Mouse (Mus musculus) forebrain, embryonic 15.5 days (tissue): ENCODE results near the gene Sulf2. TPM values are rescaled to one million over a fixed set of nuclear protein-coding genes. Genes with fewer than 3 reads are reported as not detected.
"Not testable (repeated sequence)": the region's sequence is repeated elsewhere in the genome, so short reads cannot be mapped to it uniquely, and the experiment has no call there.

ENCODE experiments used
- ATAC-seq: fragments of 200-750 bp; cut with Nextera tagmentation; replicated peaks from 2 replicates; pipeline ENCODE4 v1.8.0; 2017; ENCODE audit warnings: mild to moderate bottlenecking, moderate TSS enrichment, moderate library complexity
- H3K27ac ChIP-seq: fragments of 300-500 bp; sonication (generic); replicated peaks from 2 replicates; pipeline ENCODE4 v1.5.1; 2015; ENCODE audit warnings: mild to moderate bottlenecking, inconsistent platforms
- H3K27me3 ChIP-seq: fragments of 300-500 bp; sonication (generic); 2 replicates; pipeline ENCODE4 v1.6.1; 2015; ENCODE audit warnings: inconsistent platforms
- H3K36me3 ChIP-seq: fragments of 300-500 bp; sonication (generic); 2 replicates; pipeline ENCODE4 v1.6.1; 2015; ENCODE audit warnings: mild to moderate bottlenecking, inconsistent platforms
- H3K4me1 ChIP-seq: fragments of 300-500 bp; sonication (generic); 2 replicates; pipeline ENCODE4 v1.6.1; 2015; ENCODE audit warnings: inconsistent platforms
- H3K4me2 ChIP-seq: fragments of 300-500 bp; sonication (generic); replicated peaks from 2 replicates; pipeline ENCODE4 v1.6.1; 2015; ENCODE audit warnings: mild to moderate bottlenecking, inconsistent platforms
- H3K4me3 ChIP-seq: fragments of 300-500 bp; sonication (generic); 2 replicates; pipeline ENCODE4 v1.5.1; 2015; ENCODE audit warnings: mild to moderate bottlenecking, inconsistent platforms
- H3K9ac ChIP-seq: fragments of 300-500 bp; sonication (generic); replicated peaks from 2 replicates; pipeline ENCODE4 v1.6.1; 2015; ENCODE audit warnings: mild to moderate bottlenecking, inconsistent platforms
- H3K9me3 ChIP-seq: fragments of 300-500 bp; sonication (generic); 2 replicates; pipeline ENCODE4 v1.6.1; 2016; ENCODE audit warnings: inconsistent platforms
- WGBS: fragments of 180-500 bp; shearing (Covaris S2); methylation state at CpG from one replicate; pipeline ENCODE4 v1.1.7; 2015; ENCODE audit warnings: mixed read lengths; 5-methylcytosine and 5-hydroxymethylcytosine counted together
- polyA plus RNA-seq: library from polyadenylated mRNA; unstranded; fragments of >200 nt; fragmentation: Nextera tagmentation; extraction: Ambion mirVana; gene quantifications from 2 replicates; pipeline ENCODE4 v1.2.1, GENCODE M21; 2015

Sulf2 gene
- polyA plus RNA-seq, 1 experiment from 2014 or later: 36.0 TPM

DNA sequence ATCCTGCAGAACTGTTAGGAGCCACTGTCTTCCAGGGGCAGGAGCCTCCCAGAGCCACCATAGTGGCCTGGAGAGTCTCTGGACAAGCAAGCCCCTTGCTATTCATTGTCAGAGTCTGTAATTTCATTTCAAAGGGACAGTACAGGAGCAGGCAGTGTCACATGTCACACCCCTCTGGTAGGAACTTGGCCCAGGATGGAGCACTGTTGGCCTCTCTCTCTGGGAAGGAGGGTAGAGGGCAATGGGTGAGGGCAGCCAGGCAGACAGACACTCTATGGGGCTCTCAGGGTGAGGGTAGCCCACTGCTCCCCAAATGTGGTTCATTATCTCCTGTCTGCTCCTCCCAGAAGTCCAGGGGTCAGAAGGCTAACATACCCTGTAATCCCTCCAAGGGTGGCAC lies 63.9 kb downstream of the Sulf2 start:
- H3K9me3 ChIP-seq: no peaks in the 10 kb centered on the region
- H3K27ac ChIP-seq: no peak overlapping the region
- H3K36me3 ChIP-seq: no peaks in the 10 kb centered on the region
- no peak for ATAC-seq
- H3K4me3 ChIP-seq: no peak overlapping the region
- H3K9ac ChIP-seq: no peak overlapping the region
- no peaks in the 10 kb centered on the region for H3K4me1 ChIP-seq
- H3K27me3 ChIP-seq: no peaks in the 10 kb centered on the region
- no peak overlapping the region for H3K4me2 ChIP-seq

DNA sequence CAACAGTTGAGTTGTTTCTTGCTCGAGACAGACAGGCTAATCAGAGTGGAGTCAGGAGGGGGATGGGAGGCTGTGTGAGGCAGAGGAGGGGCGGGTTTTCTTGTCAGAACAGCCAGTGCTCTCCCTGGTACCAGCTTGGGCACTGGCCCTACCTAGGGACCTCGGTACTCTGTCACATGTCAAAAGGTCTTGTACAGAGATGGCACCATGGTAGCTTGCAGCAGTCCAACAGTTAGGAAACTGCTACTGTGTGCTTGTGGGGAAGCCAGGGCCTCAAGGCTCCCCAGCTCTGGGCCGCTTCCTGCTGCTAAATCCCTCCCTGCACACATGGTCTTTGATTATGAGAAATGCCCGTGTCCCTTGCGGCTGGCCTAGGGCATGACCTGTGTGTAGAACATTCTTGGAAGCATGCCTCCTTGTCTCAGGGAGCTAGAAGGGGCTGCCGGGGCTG lies 65.3 kb downstream of the Sulf2 start:
- no peak overlapping the region for H3K9ac ChIP-seq
- H3K4me3 ChIP-seq: no peak overlapping the region
- H3K9me3 ChIP-seq: no peaks in the 10 kb centered on the region
- no peak overlapping the region for H3K27ac ChIP-seq
- 53% methylated on average over 7 of the region's 7 CpGs for WGBS
- H3K27me3 ChIP-seq: no peaks in the 10 kb centered on the region
- no peaks in the 10 kb centered on the region for H3K4me1 ChIP-seq
- no peak overlapping the region for H3K4me2 ChIP-seq
- no peak for ATAC-seq
- no peaks in the 10 kb centered on the region for H3K36me3 ChIP-seq

DNA sequence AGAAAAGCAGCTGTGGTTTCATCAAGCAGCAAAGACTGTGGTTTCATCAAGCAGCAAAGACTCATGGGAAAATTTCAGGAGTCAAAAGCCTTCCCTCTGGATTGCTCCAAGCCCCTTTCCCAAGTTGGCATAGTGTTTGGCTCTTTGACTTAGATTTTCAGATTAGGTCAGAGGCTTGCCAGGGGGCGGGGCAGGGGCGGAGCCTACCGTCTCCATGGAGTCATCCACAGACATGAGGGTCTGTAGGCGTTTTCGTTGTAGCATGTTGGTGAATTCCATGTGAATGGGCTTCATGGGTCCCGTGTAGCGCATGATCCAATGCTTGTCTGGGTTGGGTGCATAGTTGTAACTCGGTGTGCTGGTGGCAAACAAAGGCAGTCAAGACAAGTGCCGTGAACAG lies 66.5 kb downstream of the Sulf2 start:
- Histone ChIP-seq H3K9me3 (no peaks in the 10 kb centered on the region), H3K4me3 (no peak overlapping the region), H3K27ac (no peak overlapping the region), H3K36me3 (no peaks in the 10 kb centered on the region), H3K27me3 (no peaks in the 10 kb centered on the region), H3K4me1 (no peaks in the 10 kb centered on the region), H3K4me2 (no peak overlapping the region), H3K9ac (no peak overlapping the region)
- WGBS: 85% methylated on average over 9 of the region's 9 CpGs
- no peak for ATAC-seq

DNA sequence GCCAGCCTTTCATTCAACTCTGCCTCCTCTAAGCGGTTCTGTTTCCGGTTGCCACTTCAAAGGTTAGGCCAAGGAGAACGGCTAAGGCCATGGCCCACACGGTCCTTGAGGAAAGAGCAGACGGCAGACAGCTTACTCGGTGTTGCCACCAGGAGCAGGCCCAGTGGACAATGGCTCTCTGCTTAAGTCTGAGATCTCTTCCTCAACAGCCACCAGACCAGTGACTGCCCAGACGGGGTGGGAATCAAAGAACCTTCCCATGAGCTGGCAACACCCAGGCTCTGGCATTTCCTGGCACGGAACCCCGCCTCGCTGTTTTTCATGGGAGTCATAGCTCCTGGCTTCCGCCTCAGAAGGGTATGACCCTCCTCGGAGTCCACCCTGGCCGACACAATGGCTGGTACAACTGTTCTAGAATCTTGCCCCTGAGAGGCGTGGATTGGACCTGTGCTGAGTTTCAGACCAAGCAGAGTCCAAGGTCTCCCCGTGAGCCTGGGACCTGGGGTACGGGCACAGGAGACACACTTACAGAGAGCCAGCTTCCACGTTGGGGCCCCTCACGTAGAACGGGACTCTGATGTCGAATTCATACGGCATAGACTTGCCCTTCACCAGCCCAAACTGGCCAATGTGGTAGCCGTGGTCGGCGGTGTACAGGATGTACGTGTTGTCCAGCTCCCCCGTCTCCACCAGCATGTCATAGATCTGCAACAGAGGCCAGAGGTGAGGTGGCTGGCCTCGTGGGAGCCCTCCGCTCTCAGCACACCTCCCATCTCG lies 68.8 kb downstream of the Sulf2 start:
- 88% methylated on average over 29 of the region's 29 CpGs for WGBS
- Histone ChIP-seq H3K4me2 (no peak overlapping the region), H3K27ac (no peak overlapping the region), H3K36me3 (no peaks in the 10 kb centered on the region), H3K4me3 (no peak overlapping the region), H3K27me3 (no peaks in the 10 kb centered on the region), H3K9ac (no peak overlapping the region), H3K4me1 (no peaks in the 10 kb centered on the region), H3K9me3 (no peaks in the 10 kb centered on the region)
- ATAC-seq: no peak

DNA sequence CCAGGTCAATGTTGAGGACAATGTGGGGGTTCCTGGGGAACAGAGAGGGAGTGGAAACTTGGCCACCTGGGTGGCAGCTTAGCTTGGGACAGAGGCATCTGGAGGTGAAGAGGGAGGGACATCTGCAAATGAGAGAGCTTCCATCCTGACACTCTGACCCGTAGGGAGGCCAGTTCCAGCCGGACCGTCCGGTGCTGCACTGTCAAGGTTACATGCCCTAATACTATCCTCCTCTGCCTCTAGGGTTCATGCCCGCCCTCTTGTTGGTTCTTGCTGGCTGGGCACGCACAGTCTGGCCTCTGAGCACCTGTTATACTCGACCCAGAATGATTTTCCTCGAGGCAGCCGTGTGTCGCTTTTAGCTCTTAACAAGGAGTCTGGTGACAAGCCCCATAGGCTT lies 69.7 kb downstream of the Sulf2 start:
- Histone ChIP-seq H3K9me3 (no peaks in the 10 kb centered on the region), H3K9ac (no peak overlapping the region), H3K27ac (no peak overlapping the region), H3K4me2 (no peak overlapping the region), H3K4me1 (no peaks in the 10 kb centered on the region), H3K36me3 (no peaks in the 10 kb centered on the region), H3K27me3 (no peaks in the 10 kb centered on the region), H3K4me3 (no peak overlapping the region)
- ATAC-seq: no peak
- 91% methylated on average over 10 of the region's 10 CpGs for WGBS

DNA sequence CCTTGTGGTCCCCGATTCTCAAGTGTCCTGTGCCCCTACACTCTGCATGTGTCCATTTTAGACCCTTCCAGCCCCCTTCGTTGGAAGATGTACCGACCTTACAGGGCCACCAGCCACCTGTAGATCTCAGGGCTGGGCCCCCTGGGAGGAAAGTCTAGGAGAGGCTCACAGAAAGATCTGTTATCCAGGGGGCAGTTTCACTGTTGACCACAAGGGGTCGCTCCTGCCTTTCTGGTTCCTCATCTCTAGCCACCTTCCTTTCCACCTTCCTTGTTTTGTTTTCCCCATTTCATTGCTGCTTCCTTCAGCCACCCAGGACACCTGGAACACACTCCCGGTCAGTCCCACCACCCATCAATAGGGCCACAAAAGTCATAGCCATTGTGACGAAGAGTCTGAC lies 70.5 kb downstream of the Sulf2 start:
- not testable (repeated sequence) for ATAC-seq, H3K27ac ChIP-seq, H3K9me3 ChIP-seq, H3K27me3 ChIP-seq, H3K4me3 ChIP-seq, H3K36me3 ChIP-seq, H3K4me1 ChIP-seq, H3K9ac ChIP-seq, H3K4me2 ChIP-seq
- 29% methylated on average over 6 of the region's 6 CpGs for WGBS

DNA sequence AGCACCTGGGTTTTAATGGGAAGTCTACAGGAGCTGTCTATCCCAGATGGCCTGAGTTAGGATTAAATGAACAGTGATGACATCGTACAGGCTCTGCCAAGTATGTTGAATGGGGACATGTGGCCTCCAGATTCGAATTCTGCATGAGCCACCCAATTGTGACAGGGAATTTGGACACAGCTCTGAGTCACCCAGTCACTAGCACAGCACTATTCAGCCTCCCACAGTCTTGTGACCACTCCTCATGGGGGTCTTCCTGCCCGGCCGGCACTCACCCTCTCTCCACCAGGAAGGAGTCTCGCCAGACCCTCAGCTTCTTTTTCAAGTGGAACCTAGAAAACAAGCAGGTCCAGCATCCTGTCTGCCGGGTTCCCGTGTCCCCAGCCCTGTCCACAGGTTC lies 71.4 kb downstream of the Sulf2 start:
- no peak overlapping the region for H3K9ac ChIP-seq

DNA sequence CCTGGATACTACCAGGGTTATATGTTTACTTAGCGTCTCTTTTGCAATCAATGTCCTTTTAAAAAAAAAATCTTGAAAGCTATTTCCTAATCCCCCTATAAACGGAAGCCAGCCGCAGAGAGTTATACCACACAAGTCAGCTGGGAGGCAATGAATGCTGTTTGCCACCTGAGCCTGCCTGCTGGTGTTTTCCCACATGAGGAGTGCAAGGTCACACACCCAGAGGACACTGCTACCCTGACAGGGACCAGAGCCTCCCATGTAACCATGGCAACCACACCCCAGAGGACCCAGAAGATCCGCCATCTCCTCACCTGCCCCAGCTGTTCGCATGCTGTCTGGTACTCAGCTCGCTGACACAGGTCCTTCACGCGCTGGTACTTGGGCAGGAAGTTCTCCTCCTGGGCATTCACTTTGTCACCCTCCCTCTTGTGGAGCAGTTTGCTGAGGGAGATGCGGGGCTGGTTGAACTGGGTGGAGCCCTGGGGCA lies 71.9 kb downstream of the Sulf2 start:
- Histone ChIP-seq H3K4me1 (no peaks in the 10 kb centered on the region), H3K4me3 (no peak overlapping the region), H3K9ac (no peak overlapping the region), H3K4me2 (no peak overlapping the region), H3K27ac (no peak overlapping the region), H3K9me3 (no peaks in the 10 kb centered on the region), H3K36me3 (no peaks in the 10 kb centered on the region), H3K27me3 (no peaks in the 10 kb centered on the region)
- 87% methylated on average over 9 of the region's 9 CpGs for WGBS
- ATAC-seq: no peak

More for the DNA sequence above, 71.4 kb downstream of the Sulf2 start:
- Histone ChIP-seq H3K4me1 (no peaks in the 10 kb centered on the region), H3K27me3 (no peaks in the 10 kb centered on the region), H3K27ac (no peak overlapping the region), H3K9me3 (no peaks in the 10 kb centered on the region), H3K4me3 (no peak overlapping the region), H3K36me3 (no peaks in the 10 kb centered on the region), H3K4me2 (no peak overlapping the region)
- 90% methylated on average over 7 of the region's 7 CpGs for WGBS
- ATAC-seq: no peak

DNA sequence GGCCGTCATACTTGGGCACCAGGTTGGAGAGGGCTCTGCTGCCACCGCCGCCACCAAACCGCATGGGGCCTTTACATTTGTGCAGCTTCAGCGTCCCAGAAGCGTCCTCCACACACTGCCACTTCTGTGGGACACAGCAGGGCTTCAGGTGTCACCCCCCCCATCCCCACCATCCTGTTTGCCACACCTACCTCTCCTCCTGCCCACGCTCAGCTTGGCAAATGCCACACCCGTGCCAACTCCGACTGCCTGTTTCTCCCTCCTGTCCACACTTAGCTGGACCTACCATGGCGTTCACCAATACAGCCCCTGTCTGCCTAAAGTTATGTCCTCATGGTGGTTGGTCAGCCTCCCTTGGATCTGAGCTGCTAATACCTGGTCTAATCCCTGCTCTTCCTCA lies 72.8 kb downstream of the Sulf2 start:
- Histone ChIP-seq H3K4me3 (no peak overlapping the region), H3K36me3 (no peaks in the 10 kb centered on the region), H3K27me3 (no peaks in the 10 kb centered on the region), H3K9ac (no peak overlapping the region), H3K9me3 (no peaks in the 10 kb centered on the region), H3K27ac (no peak overlapping the region), H3K4me2 (no peak overlapping the region), H3K4me1 (no peaks in the 10 kb centered on the region)
- 84% methylated on average over 10 of the region's 10 CpGs for WGBS
- ATAC-seq: no peak

DNA sequence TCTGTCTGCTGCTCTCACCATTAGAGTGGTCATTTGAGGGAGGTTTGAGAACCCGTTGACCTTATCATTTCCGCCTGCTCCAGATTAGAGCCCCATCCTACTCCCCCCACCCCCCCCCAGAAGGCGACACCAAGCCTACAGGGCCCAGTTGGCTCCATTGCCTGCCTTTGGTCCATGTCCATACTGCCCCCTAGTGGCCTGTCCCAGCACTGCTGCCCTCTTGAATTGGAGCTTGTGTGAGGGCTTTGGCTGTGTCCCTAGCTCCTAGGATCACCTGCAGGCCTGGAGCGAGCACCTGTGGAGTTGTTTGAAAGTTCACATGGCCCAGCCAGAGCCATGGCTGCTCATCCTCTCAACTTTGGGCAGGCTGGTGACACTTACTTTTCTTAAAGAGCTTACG lies 73.3 kb downstream of the Sulf2 start:
- Histone ChIP-seq H3K9me3 (no peaks in the 10 kb centered on the region), H3K9ac (no peak overlapping the region), H3K27me3 (no peaks in the 10 kb centered on the region), H3K4me1 (no peaks in the 10 kb centered on the region), H3K4me3 (no peak overlapping the region), H3K27ac (no peak overlapping the region), H3K4me2 (no peak overlapping the region), H3K36me3 (no peaks in the 10 kb centered on the region)
- 64% methylated on average over 5 of the region's 5 CpGs for WGBS
- ATAC-seq: no peak

DNA sequence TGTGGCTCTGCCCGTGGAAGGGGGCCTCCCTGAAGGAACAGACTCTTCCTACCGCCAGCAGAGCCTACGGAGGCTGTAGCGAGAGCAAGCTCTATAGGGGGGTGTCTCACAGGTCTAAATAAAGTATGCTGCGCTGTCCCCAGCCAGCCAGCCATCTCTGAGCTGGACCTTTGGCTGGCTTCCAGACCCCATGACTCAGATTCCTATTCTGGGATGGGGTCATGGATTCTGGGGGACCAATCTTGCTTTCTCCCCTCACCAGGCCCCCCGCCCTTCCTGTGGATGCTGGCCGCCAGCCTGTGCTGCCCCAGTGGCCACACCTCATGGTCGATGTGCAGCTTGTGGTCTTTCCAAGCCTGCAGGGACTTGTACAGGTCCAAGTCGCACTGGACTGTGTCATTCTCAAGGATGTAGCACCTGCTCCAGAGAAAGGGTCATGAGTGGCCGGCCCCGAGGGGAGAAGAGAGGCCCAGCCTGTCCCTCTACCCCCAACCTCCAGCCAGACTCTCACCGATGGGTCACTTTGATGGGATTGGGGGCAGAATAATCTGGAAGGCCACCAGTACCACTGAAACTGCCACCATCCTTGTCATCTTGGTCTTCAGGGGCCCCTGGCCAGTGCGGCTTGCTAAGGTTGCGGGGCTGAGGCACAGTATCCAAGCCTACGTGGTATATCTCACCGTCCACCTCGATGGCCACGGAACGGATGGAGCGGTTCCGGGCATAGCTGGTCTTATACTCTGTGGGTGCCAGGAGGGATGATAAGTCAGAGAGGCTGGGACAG lies 74.3 kb downstream of the Sulf2 start:
- no peaks in the 10 kb centered on the region for H3K36me3 ChIP-seq
- no peak overlapping the region for H3K27ac ChIP-seq
- H3K9ac ChIP-seq: no peak overlapping the region
- no peaks in the 10 kb centered on the region for H3K9me3 ChIP-seq
- H3K4me1 ChIP-seq: no peaks in the 10 kb centered on the region
- ATAC-seq: no peak
- no peaks in the 10 kb centered on the region for H3K27me3 ChIP-seq
- H3K4me2 ChIP-seq: no peak overlapping the region
- WGBS: 85% methylated on average over 21 of the region's 21 CpGs
- H3K4me3 ChIP-seq: no peak overlapping the region

DNA sequence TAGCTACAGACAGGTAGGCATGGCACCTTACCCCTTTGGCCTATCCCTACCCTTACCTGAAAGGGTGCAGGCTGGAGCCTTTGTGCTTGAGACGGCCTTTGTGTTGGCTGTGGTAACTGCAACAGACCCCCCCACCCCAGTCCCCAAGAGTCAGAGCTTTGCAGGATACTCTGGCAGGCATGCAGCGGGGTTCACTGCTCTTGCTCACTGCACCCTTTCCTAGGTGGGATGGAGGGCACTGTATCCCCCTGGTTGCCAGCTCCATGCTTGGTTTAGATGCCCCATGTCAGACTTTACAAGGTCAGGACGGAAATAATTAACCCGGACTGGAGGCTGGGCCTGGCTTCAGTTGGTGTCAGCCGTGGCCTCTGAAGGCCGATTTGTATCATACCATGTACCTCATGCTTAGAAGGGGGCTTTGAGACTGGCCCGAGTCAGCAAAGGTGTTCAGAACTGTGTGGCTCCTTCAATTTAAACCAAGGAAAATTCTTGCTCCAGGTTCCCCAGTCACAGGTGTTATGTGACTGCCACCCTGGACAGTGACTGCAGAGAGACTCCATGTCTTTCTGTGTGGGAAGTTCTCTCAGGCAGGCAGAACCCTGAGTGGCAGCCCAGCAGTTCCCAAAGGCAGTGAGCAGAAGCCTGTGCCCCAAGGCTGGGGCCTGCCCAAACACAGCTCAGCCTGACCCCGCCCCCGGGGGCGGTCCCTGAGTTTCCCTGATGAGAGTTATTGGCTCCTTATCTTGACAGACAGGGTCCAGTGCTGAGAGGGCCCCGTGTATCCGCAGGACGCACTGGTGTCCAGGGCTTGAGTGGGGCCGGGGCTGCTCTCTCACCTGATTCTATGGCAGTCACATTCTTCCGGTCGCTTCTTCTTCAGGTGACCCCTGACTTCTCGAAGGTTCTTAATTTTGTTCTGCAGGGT lies 75.2 kb downstream of the Sulf2 start:
- no peaks in the 10 kb centered on the region for H3K4me1 ChIP-seq
- no peak for ATAC-seq
- no peak overlapping the region for H3K9ac ChIP-seq
- WGBS: 61% methylated on average over 17 of the region's 17 CpGs
- H3K9me3 ChIP-seq: no peaks in the 10 kb centered on the region
- no peak overlapping the region for H3K4me2 ChIP-seq
- no peak overlapping the region for H3K27ac ChIP-seq
- H3K4me3 ChIP-seq: no peak overlapping the region
- H3K36me3 ChIP-seq: no peaks in the 10 kb centered on the region
- no peaks in the 10 kb centered on the region for H3K27me3 ChIP-seq
